Mouse (Mus musculus): ENCODE measurements around the gene Ttll10. TPM values are rescaled to one million over a fixed set of nuclear protein-coding genes. Genes with fewer than 3 reads are reported as not detected.

Gene Ttll10
- 4.6 and 5.0 TPM in 2 replicates for polyA plus RNA-seq (2015; fragmentation: Nextera tagmentation; extraction: Ambion mirVana)

DNA sequence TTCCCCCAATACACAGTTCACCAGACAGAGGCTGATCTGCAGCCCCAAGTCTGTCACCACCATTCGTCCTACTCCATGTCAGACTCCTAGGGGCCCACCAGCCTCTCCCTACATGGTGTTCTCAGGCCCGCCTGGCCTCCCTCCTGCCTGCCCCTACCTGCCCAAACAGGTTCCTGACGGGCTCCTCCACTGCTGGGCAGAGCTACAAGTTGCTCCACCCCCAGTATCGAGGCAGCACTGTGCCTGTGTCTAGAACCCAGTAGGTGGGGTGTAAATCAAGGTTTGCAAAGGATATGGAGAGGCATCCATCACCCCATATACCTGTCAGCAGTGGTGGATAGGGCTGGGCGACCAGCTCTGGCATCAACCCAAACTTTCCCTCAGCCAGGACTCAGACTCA, at the start of gene Ttll10:
Gene Ttll10, minus strand, starts transcription at position 154 of the 400 bp plus-strand sequence.
- H3K9ac ChIP-seq (ENCODE audit: low read length): peak within 1 kb of the TSS; percentile 71
- H3K9me3 ChIP-seq (replicated peaks; ENCODE audit: control insufficient read depth, low read length): no peaks in the 10 kb centered on the region
- peak within 1 kb of the TSS; percentile 46 for H3K4me3 ChIP-seq (replicated peaks; ENCODE audit: low read length)
- H3K27ac ChIP-seq (ENCODE audit: low read length): peak within 1 kb of the TSS; percentile 97
- no peaks in the 10 kb centered on the region for H3K27me3 ChIP-seq (ENCODE audit: control insufficient read depth, insufficient read depth, low read length)
- peak within 1 kb of the TSS; percentile 50 for H3K4me2 ChIP-seq (ENCODE audit: low read depth, low read length)
- no peaks in the 10 kb centered on the region for H3K36me3 ChIP-seq (ENCODE audit: control insufficient read depth, insufficient read depth, low read length)
- 21% methylated on average over 5 of the region's 5 CpGs for WGBS
- peak; percentile 79 for ATAC-seq (ENCODE audit: insufficient read depth, low FRiP score)
- H3K4me1 ChIP-seq (ENCODE audit: control insufficient read depth, insufficient read depth, low read length): no peaks in the 10 kb centered on the region; the same call in 1 of the 2 replicates

DNA sequence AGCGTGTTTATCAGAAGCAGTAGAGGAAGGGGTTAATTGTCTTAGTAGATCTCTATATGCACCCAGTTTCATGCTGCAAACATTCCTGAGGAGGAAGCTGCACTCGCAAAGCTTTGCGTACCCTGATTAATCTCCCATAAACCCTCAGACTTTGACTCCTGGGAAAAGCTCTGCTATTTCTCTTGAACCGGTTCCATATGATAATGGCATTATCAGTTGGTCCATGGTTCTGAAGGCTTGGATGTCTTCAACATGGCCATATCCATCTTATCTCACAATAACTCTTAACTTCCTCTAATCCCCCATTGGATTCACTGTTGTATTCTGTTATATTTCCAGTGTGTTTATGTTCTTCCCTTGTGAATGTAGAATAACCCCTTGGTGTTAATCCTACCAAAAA, 44.1 kb upstream of the Ttll10 start:
- no peaks in the 10 kb centered on the region for H3K27me3 ChIP-seq (ENCODE audit: control insufficient read depth, insufficient read depth, low read length)
- H3K4me1 ChIP-seq (ENCODE audit: control insufficient read depth, insufficient read depth, low read length): no peaks in the 10 kb centered on the region
- H3K27ac ChIP-seq (ENCODE audit: low read length): no peak overlapping the region
- 61% methylated on average over 4 of the region's 4 CpGs for WGBS
- H3K4me2 ChIP-seq (ENCODE audit: low read depth, low read length): no peak overlapping the region
- H3K9me3 ChIP-seq (replicated peaks; ENCODE audit: control insufficient read depth, low read length): no peaks in the 10 kb centered on the region
- ATAC-seq (ENCODE audit: insufficient read depth, low FRiP score): no peak
- no peaks in the 10 kb centered on the region for H3K36me3 ChIP-seq (ENCODE audit: control insufficient read depth, insufficient read depth, low read length)
- no peak overlapping the region for H3K4me3 ChIP-seq (replicated peaks; ENCODE audit: low read length)
- no peak overlapping the region for H3K9ac ChIP-seq (ENCODE audit: low read length)

DNA sequence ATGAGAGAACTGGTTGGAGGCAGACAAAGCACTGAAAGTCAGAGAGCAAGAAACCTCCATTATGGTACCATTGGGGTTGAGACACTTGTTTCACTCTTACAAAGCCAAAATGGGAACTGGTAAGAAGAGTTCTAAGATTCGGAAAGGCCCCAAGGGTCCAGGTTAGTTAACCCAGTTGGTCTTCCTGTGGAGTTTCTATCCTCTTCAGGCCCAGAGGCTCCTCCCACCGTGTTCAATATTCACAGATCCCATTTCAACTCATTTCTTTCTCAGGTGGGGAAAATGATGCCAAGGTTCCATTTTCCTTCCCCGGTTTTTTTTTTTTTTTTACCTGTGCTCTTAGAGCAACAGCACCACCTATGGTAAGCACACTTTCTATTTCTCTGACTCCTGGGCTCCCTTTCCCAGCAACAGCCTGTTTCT, 42.3 kb upstream of the Ttll10 start:
- H3K27ac ChIP-seq (ENCODE audit: low read length): peak overlapping the region; percentile 54; the same call in 1 of the 2 replicates
- no peak for ATAC-seq (ENCODE audit: insufficient read depth, low FRiP score)

DNA sequence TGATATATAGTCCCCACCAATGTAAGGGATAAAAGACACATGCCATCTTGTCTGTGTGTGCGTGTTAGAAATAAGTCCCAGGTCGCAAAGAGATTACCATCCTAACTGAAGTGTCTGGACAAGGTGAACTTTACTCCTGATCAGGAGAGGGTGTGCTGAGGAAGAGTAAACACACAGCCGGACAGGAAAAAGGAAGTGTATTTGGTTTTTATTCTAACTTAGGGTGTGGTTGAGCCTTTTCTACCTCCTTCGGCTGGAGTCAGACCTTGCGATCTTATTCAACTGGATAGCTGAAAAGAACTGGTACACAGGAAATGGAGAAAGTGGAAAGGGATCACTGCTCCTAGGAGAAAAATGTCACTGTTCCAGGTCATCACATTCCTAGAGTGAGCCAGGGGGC, 41.3 kb upstream of the Ttll10 start:
- 59% methylated on average over 5 of the region's 5 CpGs for WGBS
- Histone ChIP-seq H3K4me2 (ENCODE audit: low read depth, low read length) (no peak overlapping the region), H3K4me1 (ENCODE audit: control insufficient read depth, insufficient read depth, low read length) (no peaks in the 10 kb centered on the region), H3K4me3 (replicated peaks; ENCODE audit: low read length) (no peak overlapping the region), H3K9me3 (replicated peaks; ENCODE audit: control insufficient read depth, low read length) (no peaks in the 10 kb centered on the region), H3K36me3 (ENCODE audit: control insufficient read depth, insufficient read depth, low read length) (no peaks in the 10 kb centered on the region), H3K27me3 (ENCODE audit: control insufficient read depth, insufficient read depth, low read length) (no peaks in the 10 kb centered on the region), H3K27ac (ENCODE audit: low read length) (peak overlapping the region; percentile 54), H3K9ac (ENCODE audit: low read length) (no peak overlapping the region)
- ATAC-seq (ENCODE audit: insufficient read depth, low FRiP score): peak; percentile 70

More for the DNA sequence above, 42.3 kb upstream of the Ttll10 start:
- no peak overlapping the region for H3K9ac ChIP-seq (ENCODE audit: low read length)
- no peaks in the 10 kb centered on the region for H3K36me3 ChIP-seq (ENCODE audit: control insufficient read depth, insufficient read depth, low read length)
- no peaks in the 10 kb centered on the region for H3K9me3 ChIP-seq (replicated peaks; ENCODE audit: control insufficient read depth, low read length)
- H3K4me1 ChIP-seq (ENCODE audit: control insufficient read depth, insufficient read depth, low read length): no peaks in the 10 kb centered on the region
- WGBS: 40% methylated on average over 3 of the region's 3 CpGs
- H3K4me2 ChIP-seq (ENCODE audit: low read depth, low read length): no peak overlapping the region
- no peak overlapping the region for H3K4me3 ChIP-seq (replicated peaks; ENCODE audit: low read length)
- no peaks in the 10 kb centered on the region for H3K27me3 ChIP-seq (ENCODE audit: control insufficient read depth, insufficient read depth, low read length)

DNA sequence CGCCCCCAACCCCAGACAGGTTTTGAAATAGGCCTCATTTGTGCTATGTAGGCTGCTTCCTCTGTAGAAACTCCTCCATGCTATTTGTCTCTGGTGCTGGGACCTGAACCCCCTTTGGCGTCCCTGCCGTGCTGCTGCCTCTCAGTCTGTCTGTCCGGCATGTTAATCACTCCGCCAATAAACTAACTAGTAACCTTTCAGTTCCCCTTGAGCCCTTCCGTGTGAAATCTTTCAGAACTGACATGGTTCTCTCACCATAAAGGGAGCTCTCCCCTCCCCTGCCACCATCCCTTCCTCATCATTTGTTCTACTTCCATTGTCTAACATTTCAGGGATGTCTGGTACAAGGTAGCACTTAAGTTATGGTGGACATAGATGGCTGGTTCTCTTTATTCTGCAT, 40.2 kb upstream of the Ttll10 start:
- no peak overlapping the region for H3K9ac ChIP-seq (ENCODE audit: low read length)
- no peaks in the 10 kb centered on the region for H3K27me3 ChIP-seq (ENCODE audit: control insufficient read depth, insufficient read depth, low read length)
- no peaks in the 10 kb centered on the region for H3K9me3 ChIP-seq (replicated peaks; ENCODE audit: control insufficient read depth, low read length)
- no peaks in the 10 kb centered on the region for H3K36me3 ChIP-seq (ENCODE audit: control insufficient read depth, insufficient read depth, low read length)
- WGBS: 73% methylated on average over 6 of the region's 6 CpGs
- ATAC-seq (ENCODE audit: insufficient read depth, low FRiP score): no peak
- H3K4me3 ChIP-seq (replicated peaks; ENCODE audit: low read length): no peak overlapping the region
- 0 out of 2 replicates have a peak, but pooled peaks cover under 1% of the 10 kb centered on the region for H3K4me1 ChIP-seq (ENCODE audit: control insufficient read depth, insufficient read depth, low read length)
- no peak overlapping the region for H3K4me2 ChIP-seq (ENCODE audit: low read depth, low read length)
- no peak overlapping the region for H3K27ac ChIP-seq (ENCODE audit: low read length)

GRCm38 (mm10) chr4:156097770-156098366, 38.7 kb upstream of the Ttll10 start:
- ATAC-seq (ENCODE audit: insufficient read depth, low FRiP score): no peak
- Histone ChIP-seq H3K36me3 (ENCODE audit: control insufficient read depth, insufficient read depth, low read length) (no peaks in the 10 kb centered on the region), H3K9me3 (replicated peaks; ENCODE audit: control insufficient read depth, low read length) (no peaks in the 10 kb centered on the region), H3K4me1 (ENCODE audit: control insufficient read depth, insufficient read depth, low read length) (0 out of 2 replicates have a peak, but pooled peaks cover 6% of the 10 kb centered on the region), H3K9ac (ENCODE audit: low read length) (no peak overlapping the region), H3K27me3 (ENCODE audit: control insufficient read depth, insufficient read depth, low read length) (no peaks in the 10 kb centered on the region), H3K4me3 (replicated peaks; ENCODE audit: low read length) (no peak overlapping the region), H3K27ac (ENCODE audit: low read length) (no peak overlapping the region), H3K4me2 (ENCODE audit: low read depth, low read length) (no peak overlapping the region)
- 55% methylated on average over 9 of the region's 9 CpGs for WGBS

- Histone ChIP-seq H3K27ac (ENCODE audit: low read length) (no peak overlapping the region), H3K9me3 (replicated peaks; ENCODE audit: control insufficient read depth, low read length) (no peaks in the 10 kb centered on the region), H3K4me3 (replicated peaks; ENCODE audit: low read length) (no peak overlapping the region), H3K4me1 (ENCODE audit: control insufficient read depth, insufficient read depth, low read length) (0 out of 2 replicates have a peak, but pooled peaks cover 6% of the 10 kb centered on the region), H3K4me2 (ENCODE audit: low read depth, low read length) (no peak overlapping the region), H3K27me3 (ENCODE audit: control insufficient read depth, insufficient read depth, low read length) (no peaks in the 10 kb centered on the region), H3K36me3 (ENCODE audit: control insufficient read depth, insufficient read depth, low read length) (no peaks in the 10 kb centered on the region), H3K9ac (ENCODE audit: low read length) (no peak overlapping the region)
- 90% methylated on average over 1 of the region's 1 CpGs for WGBS
- no peak for ATAC-seq (ENCODE audit: insufficient read depth, low FRiP score)
Observed at GRCm38 (mm10) chr4:156096191-156096590, 37.0 kb upstream of the Ttll10 start.

DNA sequence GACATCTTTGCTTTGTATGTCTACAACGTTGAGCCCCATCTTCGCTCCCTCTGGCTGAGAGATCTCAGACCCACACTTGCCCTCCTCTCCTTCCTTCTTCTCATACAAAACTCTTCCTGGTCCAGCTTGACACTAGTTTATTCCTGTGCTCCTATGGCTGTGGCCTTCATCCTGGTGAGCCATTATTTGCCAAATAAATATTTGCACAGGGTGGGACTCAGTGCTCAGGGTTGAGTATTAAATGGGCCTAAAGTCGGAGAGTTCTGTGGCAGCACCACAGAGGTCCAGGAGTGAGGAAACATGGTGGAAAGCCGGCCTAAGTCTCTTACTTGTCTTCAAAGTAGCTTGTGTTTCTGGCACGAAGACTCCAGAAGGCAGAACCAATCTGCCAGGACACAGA, 34.5 kb upstream of the Ttll10 start:
- Histone ChIP-seq H3K4me1 (ENCODE audit: control insufficient read depth, insufficient read depth, low read length) (0 out of 2 replicates have a peak, but pooled peaks cover 6% of the 10 kb centered on the region), H3K4me3 (replicated peaks; ENCODE audit: low read length) (no peak overlapping the region)
- peak; percentile 80; the same call in 1 of the 2 replicates for ATAC-seq (ENCODE audit: insufficient read depth, low FRiP score)

DNA sequence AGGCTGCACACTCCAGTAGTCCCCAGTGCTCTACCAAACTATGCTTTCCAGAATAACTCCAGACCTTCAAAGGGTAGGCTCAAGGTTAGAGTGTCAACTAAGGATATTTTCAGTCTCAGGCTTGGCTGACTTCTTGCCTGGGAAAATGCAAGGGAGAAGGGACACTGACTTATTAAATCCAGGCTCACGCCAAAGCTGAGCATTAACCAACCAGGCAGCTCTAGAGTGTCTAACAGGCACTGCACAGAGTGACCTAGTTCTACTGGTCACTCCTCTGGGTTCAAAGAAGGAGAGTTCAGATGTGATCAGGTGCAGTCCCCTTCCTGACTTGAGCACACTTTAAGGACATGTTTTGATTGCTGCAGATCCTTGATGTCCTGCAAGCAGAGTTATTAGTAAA, 33.6 kb upstream of the Ttll10 start:
- H3K36me3 ChIP-seq (ENCODE audit: control insufficient read depth, insufficient read depth, low read length): no peaks in the 10 kb centered on the region
- no peaks in the 10 kb centered on the region for H3K27me3 ChIP-seq (ENCODE audit: control insufficient read depth, insufficient read depth, low read length)
- no peak for ATAC-seq (ENCODE audit: insufficient read depth, low FRiP score)
- no peak overlapping the region for H3K4me2 ChIP-seq (ENCODE audit: low read depth, low read length)
- H3K4me3 ChIP-seq (replicated peaks; ENCODE audit: low read length): no peak overlapping the region
- WGBS: 88% methylated on average over 1 of the region's 1 CpGs
- H3K9ac ChIP-seq (ENCODE audit: low read length): no peak overlapping the region
- 0 out of 2 replicates have a peak, but pooled peaks cover 6% of the 10 kb centered on the region for H3K4me1 ChIP-seq (ENCODE audit: control insufficient read depth, insufficient read depth, low read length)
- H3K9me3 ChIP-seq (replicated peaks; ENCODE audit: control insufficient read depth, low read length): no peaks in the 10 kb centered on the region
- no peak overlapping the region for H3K27ac ChIP-seq (ENCODE audit: low read length)

More for the DNA sequence above, 34.5 kb upstream of the Ttll10 start:
- no peaks in the 10 kb centered on the region for H3K36me3 ChIP-seq (ENCODE audit: control insufficient read depth, insufficient read depth, low read length)
- H3K9me3 ChIP-seq (replicated peaks; ENCODE audit: control insufficient read depth, low read length): no peaks in the 10 kb centered on the region
- 0 out of 2 replicates have a peak overlapping the region, but pooled peaks have one; percentile 11 for H3K4me2 ChIP-seq (ENCODE audit: low read depth, low read length)
- no peak overlapping the region for H3K9ac ChIP-seq (ENCODE audit: low read length)
- no peaks in the 10 kb centered on the region for H3K27me3 ChIP-seq (ENCODE audit: control insufficient read depth, insufficient read depth, low read length)
- H3K27ac ChIP-seq (ENCODE audit: low read length): peak overlapping the region; percentile 63
- WGBS: 63% methylated on average over 5 of the region's 5 CpGs
